8 mouse cellular contexts compared by ENCODE assay signal in the genomic region with DNA sequence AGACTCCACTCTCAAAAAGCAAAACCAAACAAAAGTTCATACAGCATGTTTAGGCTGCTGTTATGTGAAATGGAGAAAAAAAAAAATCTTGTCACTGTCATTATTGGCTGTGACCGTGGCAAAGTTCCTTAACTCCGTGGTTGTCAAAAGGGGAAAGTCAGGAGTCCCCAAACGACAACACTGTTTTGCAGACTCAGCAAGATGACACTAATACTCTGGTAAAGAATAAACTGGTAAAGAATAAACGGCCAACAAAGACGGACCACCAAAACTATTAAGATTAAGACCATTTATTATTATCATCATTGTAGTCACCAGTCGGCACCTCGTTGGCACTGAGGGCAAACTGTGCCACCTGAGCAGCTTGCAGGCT. TPM values are rescaled to one million over a fixed set of nuclear protein-coding genes. Genes with fewer than 3 reads are reported as not detected.
DNase-seq lines count a peak whose midpoint lies in the region; ATAC-seq and TF ChIP-seq lines count a peak whose summit lies in the region.

No protein-coding gene starts in this region.

- H3K9ac ChIP-seq in heart, embryonic 15.5 days: peak overlapping the region; percentile 87

- peaks cover 34% of the 10 kb centered on the region for H3K4me1 ChIP-seq in heart, embryonic 15.5 days (replicated peaks)
- H3K4me1 ChIP-seq in G1E (ENCODE audit: insufficient read depth, low read depth, low read length): peaks cover 83% of the 10 kb centered on the region
- H3K4me1 ChIP-seq in hindbrain, embryonic 10.5 days (replicated peaks): peaks cover 56% of the 10 kb centered on the region
- peaks cover 56% of the 10 kb centered on the region for H3K4me1 ChIP-seq in midbrain, embryonic 10.5 days

- H3K4me3 ChIP-seq in heart, embryonic 15.5 days: peak overlapping the region; percentile 82
- peak overlapping the region; percentile 88 for H3K4me3 ChIP-seq in G1E (ENCODE audit: low read depth, low read length)
- peak overlapping the region; percentile 97 for H3K4me3 ChIP-seq in hindbrain, embryonic 10.5 days
- peak overlapping the region; percentile 92 for H3K4me3 ChIP-seq in midbrain, embryonic 10.5 days

- no peaks in the 10 kb centered on the region for H3K27me3 ChIP-seq in heart, embryonic 15.5 days
- H3K27me3 ChIP-seq in G1E (ENCODE audit: insufficient read depth, low read length): no peaks in the 10 kb centered on the region
- H3K27me3 ChIP-seq in hindbrain, embryonic 10.5 days (ENCODE audit: insufficient read depth, poor library complexity, severe bottlenecking): no peaks in the 10 kb centered on the region
- no peaks in the 10 kb centered on the region for H3K27me3 ChIP-seq in midbrain, embryonic 10.5 days (ENCODE audit: low read depth, poor library complexity, severe bottlenecking)

- H3K9me3 ChIP-seq in heart, embryonic 15.5 days (replicated peaks): no peaks in the 10 kb centered on the region
- H3K9me3 ChIP-seq in G1E (replicated peaks): no peaks in the 10 kb centered on the region
- no peaks in the 10 kb centered on the region for H3K9me3 ChIP-seq in hindbrain, embryonic 10.5 days
- no peaks in the 10 kb centered on the region for H3K9me3 ChIP-seq in midbrain, embryonic 10.5 days (replicated peaks)

- ATAC-seq in heart, embryonic 15.5 days (replicated peaks; ENCODE audit: insufficient number of reproducible peaks, insufficient read depth, low FRiP score, low read depth): no peak
- ATAC-seq in G1E (ENCODE audit: extremely low read depth, insufficient number of reproducible peaks, low FRiP score, poor library complexity, severe bottlenecking): no peak

- peak overlapping the region; percentile 73 for H3K4me2 ChIP-seq in heart, embryonic 15.5 days

- no peak for TF ChIP-seq CTCF in G1E (IDR thresholded peaks at IDR 0.05; ENCODE audit: low read depth, low read length)

- peak overlapping the region; percentile 92 for H3K27ac ChIP-seq in heart, embryonic 15.5 days
- H3K27ac ChIP-seq in hindbrain, embryonic 10.5 days: peak overlapping the region; percentile 97
- H3K27ac ChIP-seq in midbrain, embryonic 10.5 days (replicated peaks): peak overlapping the region; percentile 97

- no peak for DNase-seq in heart, adult 11 months
- no peak for DNase-seq in G1E (ENCODE audit: low spot score)
- DNase-seq in hindbrain, embryonic 10.5 days (ENCODE audit: low spot score): no peak
- no peak for DNase-seq in midbrain, embryonic 10.5 days (ENCODE audit: low spot score)
- no peak for DNase-seq in right cerebral cortex, postnatal 4 days
- DNase-seq in spleen, postnatal 4 days (ENCODE audit: low spot score in 2 of 2): no peak
- DNase-seq in gastrocnemius, postnatal 4 days (ENCODE audit: low spot score in 2 of 2): no peak

- peaks cover 76% of the 10 kb centered on the region for H3K36me3 ChIP-seq in heart, embryonic 15.5 days
- peaks cover 86% of the 10 kb centered on the region for H3K36me3 ChIP-seq in G1E (replicated peaks)
- peaks cover 82% of the 10 kb centered on the region for H3K36me3 ChIP-seq in hindbrain, embryonic 10.5 days
- peaks cover 83% of the 10 kb centered on the region for H3K36me3 ChIP-seq in midbrain, embryonic 10.5 days

- under 1% methylated on average over 7 of the region's 7 CpGs for WGBS in heart, embryonic 15.5 days
- WGBS in hindbrain, embryonic 10.5 days: 6% methylated on average over 7 of the region's 7 CpGs
- 6% methylated on average over 7 of the region's 7 CpGs for WGBS in midbrain, embryonic 10.5 days

RNA-seq across cellular contexts. Expression of gene Rad23a, which starts 0.6 kb away (rescaled TPM):
- 107 and 123 TPM in 2 replicates for polyA plus RNA-seq in heart, embryonic 15.5 days (2015; fragmentation: Nextera tagmentation; extraction: Ambion mirVana)
- 116 and 121 TPM in 2 replicates for total RNA-seq in G1E (2014; fragmentation: Nextera tagmentation)
- total RNA-seq in G1E (2017): 38.7 and 39.2 TPM in 2 replicates
- polyA plus RNA-seq in G1E (2012): 414 and 672 TPM in 2 replicates
- 115 TPM in 2 replicates for polyA plus RNA-seq in hindbrain, embryonic 10.5 days (2016; fragmentation: Nextera tagmentation; extraction: Ambion mirVana)
- polyA plus RNA-seq in midbrain, embryonic 10.5 days (2016; fragmentation: Nextera tagmentation; extraction: Ambion mirVana): 124 and 131 TPM in 2 replicates
- 100 to 1,000 TPM; 121 to 123 TPM for total RNA-seq in gastrocnemius, postnatal 4 days (2021)

RNA-seq across cellular contexts. Expression of gene Calr, which starts 6.9 kb away (rescaled TPM):
- 525 and 658 TPM in 2 replicates for polyA plus RNA-seq in heart, embryonic 15.5 days (2015; fragmentation: Nextera tagmentation; extraction: Ambion mirVana)
- total RNA-seq in G1E (2014; fragmentation: Nextera tagmentation): 406 and 435 TPM in 2 replicates
- total RNA-seq in G1E (2017): 831 and 954 TPM in 2 replicates
- 248 and 253 TPM in 2 replicates for polyA plus RNA-seq in G1E (2012)
- polyA plus RNA-seq in hindbrain, embryonic 10.5 days (2016; fragmentation: Nextera tagmentation; extraction: Ambion mirVana): 783 and 812 TPM in 2 replicates
- 723 and 798 TPM in 2 replicates for polyA plus RNA-seq in midbrain, embryonic 10.5 days (2016; fragmentation: Nextera tagmentation; extraction: Ambion mirVana)
- total RNA-seq in gastrocnemius, postnatal 4 days (2021): 100 to 1,000 TPM; 339 to 368 TPM

RNA-seq across cellular contexts. Expression of gene Gadd45gip1, which starts 8.5 kb away (rescaled TPM):
- 45.3 and 46.5 TPM in 2 replicates for polyA plus RNA-seq in heart, embryonic 15.5 days (2015; fragmentation: Nextera tagmentation; extraction: Ambion mirVana)
- total RNA-seq in G1E (2014; fragmentation: Nextera tagmentation) (10.0 and 13.0 TPM in 2 replicates), G1E (2017) (20.4 and 20.9 TPM in 2 replicates)
- 79.7 and 93.0 TPM in 2 replicates for polyA plus RNA-seq in G1E (2012)
- 43.7 and 45.8 TPM in 2 replicates for polyA plus RNA-seq in hindbrain, embryonic 10.5 days (2016; fragmentation: Nextera tagmentation; extraction: Ambion mirVana)
- polyA plus RNA-seq in midbrain, embryonic 10.5 days (2016; fragmentation: Nextera tagmentation; extraction: Ambion mirVana): 46.3 and 47.2 TPM in 2 replicates
- total RNA-seq in gastrocnemius, postnatal 4 days (2021): 10 to 100 TPM; 33.3 to 36.0 TPM

RNA-seq across cellular contexts. Expression of gene Farsa, which starts 16.9 kb away (rescaled TPM):
- 44.5 and 62.5 TPM in 2 replicates for polyA plus RNA-seq in heart, embryonic 15.5 days (2015; fragmentation: Nextera tagmentation; extraction: Ambion mirVana)
- total RNA-seq in G1E (2014; fragmentation: Nextera tagmentation) (35.3 and 39.6 TPM in 2 replicates), G1E (2017) (182 and 203 TPM in 2 replicates)
- polyA plus RNA-seq in G1E (2012): 138 and 152 TPM in 2 replicates
- 129 and 134 TPM in 2 replicates for polyA plus RNA-seq in hindbrain, embryonic 10.5 days (2016; fragmentation: Nextera tagmentation; extraction: Ambion mirVana)
- 133 and 139 TPM in 2 replicates for polyA plus RNA-seq in midbrain, embryonic 10.5 days (2016; fragmentation: Nextera tagmentation; extraction: Ambion mirVana)
- total RNA-seq in gastrocnemius, postnatal 4 days (2021): 10 to 100 TPM; 37.2 to 41.3 TPM

RNA-seq across cellular contexts. Expression of gene Dand5, which starts 17.2 kb away (rescaled TPM):
- polyA plus RNA-seq in heart, embryonic 15.5 days (2015; fragmentation: Nextera tagmentation; extraction: Ambion mirVana): 5.8 and 6.4 TPM in 2 replicates
- total RNA-seq in G1E (2014; fragmentation: Nextera tagmentation) (7.1 and 7.7 TPM in 2 replicates), G1E (2017) (1.8 and 2.2 TPM in 2 replicates)
- polyA plus RNA-seq in G1E (2012): 1.4 and 2.1 TPM in 2 replicates
- polyA plus RNA-seq in hindbrain, embryonic 10.5 days (2016; fragmentation: Nextera tagmentation; extraction: Ambion mirVana): 3.8 and 5.5 TPM in 2 replicates
- polyA plus RNA-seq in midbrain, embryonic 10.5 days (2016; fragmentation: Nextera tagmentation; extraction: Ambion mirVana): 2.9 and 5.3 TPM in 2 replicates
- 1 to 10 TPM; 6.3 to 6.8 TPM for total RNA-seq in gastrocnemius, postnatal 4 days (2021)
